Mouse (Mus musculus): ENCODE results near the gene Olfr518.

GRCm38 (mm10) chr7:108929726-108930393, 45.1 kb upstream of the Olfr518 start, which contains the start of gene Nlrp10:
- TF ChIP-seq POLR2A (IDR thresholded peaks at IDR 0.05; ENCODE audit: low read depth, low read length) (no peak), CTCF (IDR thresholded peaks at IDR 0.05; ENCODE audit: borderline replicate concordance, insufficient read depth, low read length) (no peak)
